Mouse (Mus musculus) heart, postnatal 4 days (tissue): ENCODE data around the gene Cops6. TPM values are rescaled to one million over a fixed set of nuclear protein-coding genes. Genes with fewer than 3 reads are reported as not detected.

Source experiments
- DNase-seq: peaks from one replicate; pipeline ENCODE4 v3.0.0; 2021
- microRNA-seq, 2 experiments: library from miRNA; unstranded; fragments of <30 nt; microRNA quantifications; one replicate each; pipeline ENCODE4 v1.2.0; 2021 to 2022
- total RNA-seq, 2 experiments: library from RNA; stranded (reverse); gene quantifications; 2 replicates each; pipeline ENCODE4 v1.2.3; 2021

Gene Cops6
- total RNA-seq, 2 experiments from 2014 or later, result 134 to 143 TPM

DNA sequence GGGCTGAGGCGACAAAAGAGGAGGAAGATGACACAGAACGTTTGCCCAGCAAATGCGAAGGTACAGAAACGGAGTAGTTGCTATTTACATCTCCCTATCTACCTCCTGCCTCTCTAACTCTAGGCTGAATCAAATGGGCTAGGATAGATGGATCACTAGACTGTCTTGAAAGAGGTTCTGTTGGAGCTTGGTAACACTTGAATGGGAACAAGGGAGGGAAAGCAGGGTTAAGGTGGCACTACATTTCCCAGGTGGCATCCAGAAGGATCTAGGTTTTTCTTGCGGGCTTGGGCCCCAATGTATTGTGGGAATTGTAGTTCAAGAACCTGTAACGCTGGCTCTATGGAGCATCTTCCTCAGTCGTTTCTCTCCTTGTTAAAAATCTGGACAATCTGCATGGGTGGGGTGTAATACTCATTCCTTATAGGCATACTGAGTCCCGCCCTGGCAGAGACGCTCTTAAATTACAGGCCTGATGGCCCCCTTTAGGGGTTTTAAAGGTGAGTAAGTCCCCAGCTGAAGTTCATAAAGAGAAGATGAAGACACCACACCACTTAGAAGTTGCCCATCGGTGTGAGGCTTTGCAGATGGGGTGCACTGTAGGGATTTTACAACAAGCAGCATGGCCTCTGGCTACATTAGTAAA is 26.9 kb downstream of the Cops6 start:
- peak; percentile 69 for DNase-seq

DNA sequence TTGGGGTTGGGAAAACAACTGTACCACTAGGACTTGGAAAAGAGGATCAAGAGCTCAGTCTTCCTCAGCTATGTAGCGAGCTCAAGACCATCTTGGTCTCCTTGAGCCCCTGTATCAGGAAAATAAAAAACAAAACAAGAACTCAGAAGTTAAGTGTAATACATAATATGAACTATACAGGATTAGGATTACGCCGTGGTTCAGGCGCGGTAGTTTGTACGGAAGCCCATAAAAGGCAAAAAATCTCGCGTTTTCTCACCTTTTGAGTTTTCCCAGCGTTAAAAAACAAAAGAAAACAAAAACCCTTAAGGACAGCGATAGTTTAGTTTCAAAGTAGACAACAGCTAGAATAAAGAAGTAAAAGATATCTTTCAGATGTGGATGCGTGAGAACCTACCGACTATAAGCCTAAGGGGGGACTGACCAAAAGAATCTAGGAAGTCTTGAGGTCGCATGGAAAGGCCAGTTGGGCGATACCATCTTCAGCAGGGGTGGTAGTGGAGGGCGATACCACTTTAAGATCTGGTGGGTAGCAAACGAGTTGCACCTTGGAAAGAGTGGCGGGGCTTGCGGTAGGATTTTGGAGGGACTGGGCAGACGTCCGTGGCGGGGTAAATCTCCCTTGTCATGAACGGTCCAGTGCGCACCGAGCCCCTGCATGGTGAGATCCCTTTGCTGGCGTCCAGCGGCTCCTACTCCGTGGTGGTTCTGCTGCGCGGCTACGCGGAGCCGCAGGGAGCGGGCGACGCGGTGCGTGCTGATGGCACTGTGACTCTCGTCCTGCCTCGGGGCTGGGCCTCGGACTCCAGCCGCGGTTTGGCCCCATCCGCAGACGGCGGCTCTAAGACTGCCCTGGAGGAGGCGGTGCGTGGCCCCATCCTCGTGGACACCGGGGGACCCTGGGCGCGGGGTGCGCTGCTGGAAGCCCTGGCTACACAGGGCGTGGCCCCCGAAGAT is 33.2 kb downstream of the Cops6 start, which contains the start of gene Mblac1:
Gene Mblac1, plus strand, starts transcription at position 544 of the 957 bp plus-strand sequence.
- DNase-seq, result peak; percentile 86

DNA sequence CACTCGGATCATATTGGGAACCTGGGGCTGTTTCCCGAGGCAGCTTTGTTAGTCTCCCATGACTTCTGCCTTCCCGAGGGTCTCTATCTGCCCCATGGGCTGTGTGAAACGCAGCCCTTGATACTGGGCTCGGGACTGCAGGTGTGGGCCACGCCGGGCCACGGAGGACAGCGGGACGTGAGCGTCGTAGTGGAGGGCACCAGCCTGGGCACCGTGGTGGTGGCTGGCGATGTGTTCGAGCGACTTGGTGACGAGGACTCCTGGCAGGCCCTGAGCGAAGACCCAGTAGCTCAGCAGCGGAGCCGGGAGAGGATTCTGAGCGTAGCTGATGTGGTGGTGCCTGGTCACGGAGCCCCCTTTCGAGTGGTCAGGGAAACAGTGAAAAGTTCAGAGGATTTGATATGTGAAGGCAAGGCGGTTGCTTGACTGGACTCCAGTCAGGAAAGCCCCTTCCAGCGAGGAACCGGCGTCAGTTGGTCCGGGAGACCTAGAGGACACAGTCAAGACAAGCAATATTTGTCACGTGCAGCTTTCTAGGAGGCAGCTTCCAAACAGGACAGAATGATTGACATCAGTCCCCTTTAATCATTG is 34.0 kb downstream of the Cops6 start:
- peak; percentile 42 for DNase-seq

DNA sequence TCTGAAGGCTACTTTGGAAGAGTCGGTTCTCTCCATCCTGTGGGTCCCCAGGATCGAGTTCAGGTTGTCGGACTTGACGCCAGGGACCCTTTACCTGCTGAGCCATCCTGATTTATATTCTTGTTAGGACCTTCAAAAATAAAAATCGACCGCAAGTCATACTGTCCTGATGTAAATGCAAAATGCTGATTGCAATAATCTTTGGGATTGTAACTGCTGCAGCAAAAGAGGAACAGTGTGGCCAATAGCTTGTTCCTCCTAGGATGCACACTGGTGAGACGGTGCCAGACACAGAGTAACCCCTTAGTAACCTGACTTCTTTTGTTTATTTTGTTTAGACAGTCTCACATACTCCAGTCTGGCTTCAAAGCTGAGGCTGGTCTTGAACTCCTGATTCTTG is 34.6 kb downstream of the Cops6 start:
- DNase-seq, result no peak

DNA sequence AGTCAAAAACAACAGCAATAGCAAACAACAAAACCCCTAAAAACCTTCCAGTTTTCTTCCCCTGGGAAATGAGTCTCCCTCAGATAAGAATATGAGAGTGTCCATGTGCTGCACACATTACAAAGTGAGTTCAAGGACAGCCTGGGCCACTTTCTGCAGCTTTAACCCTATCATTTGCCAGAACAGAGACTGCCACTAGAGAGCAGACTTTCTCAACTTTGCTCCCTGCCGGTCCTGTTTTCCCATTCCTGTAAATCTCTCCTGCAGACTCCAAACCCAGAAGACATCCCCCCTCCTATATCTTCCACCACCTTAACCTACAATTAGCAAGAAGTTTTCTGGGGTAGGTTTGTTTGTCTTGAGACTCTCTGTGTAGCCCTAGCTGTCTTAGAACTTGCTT is 38.7 kb downstream of the Cops6 start:
- no peak for DNase-seq

DNA sequence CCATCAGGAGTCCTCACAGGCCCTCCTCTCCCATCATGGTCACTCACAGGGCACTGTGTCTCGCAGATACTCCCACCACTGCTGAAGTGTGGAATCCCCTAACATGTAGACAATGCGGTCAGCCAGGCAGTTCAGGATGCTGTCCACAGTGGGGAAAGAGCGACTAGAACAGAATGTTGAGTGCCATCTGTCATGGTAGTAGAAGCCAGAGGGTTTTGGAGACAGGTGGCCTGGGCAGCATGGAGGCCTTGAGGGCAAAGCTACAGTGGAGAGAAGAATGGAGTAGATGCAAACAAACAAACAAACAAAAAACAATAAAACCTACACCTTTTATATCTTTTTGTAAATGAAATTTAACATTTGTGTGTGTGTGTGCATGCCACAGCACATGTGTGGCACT is 41.2 kb downstream of the Cops6 start:
- DNase-seq, result no peak

DNA sequence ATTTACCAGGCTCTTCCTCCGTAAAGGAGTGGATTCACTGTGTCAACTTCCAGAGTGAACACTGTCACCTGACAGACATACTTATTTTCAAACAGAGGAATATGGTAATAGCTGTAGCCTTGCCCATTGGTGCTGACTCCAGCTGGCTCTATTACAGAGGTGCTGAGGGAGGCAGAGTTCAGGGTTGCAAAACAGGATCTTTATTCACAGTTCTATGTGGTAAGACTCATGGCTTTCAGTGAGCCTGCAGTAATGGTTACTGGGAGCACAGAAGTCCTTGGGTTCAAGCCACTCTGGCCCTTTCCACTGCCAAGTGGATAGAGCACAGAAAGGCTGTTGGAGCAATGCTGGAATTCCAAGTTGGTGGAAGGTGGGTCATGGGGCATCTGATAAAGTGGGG is 46.4 kb downstream of the Cops6 start:
- no peak for DNase-seq

DNA sequence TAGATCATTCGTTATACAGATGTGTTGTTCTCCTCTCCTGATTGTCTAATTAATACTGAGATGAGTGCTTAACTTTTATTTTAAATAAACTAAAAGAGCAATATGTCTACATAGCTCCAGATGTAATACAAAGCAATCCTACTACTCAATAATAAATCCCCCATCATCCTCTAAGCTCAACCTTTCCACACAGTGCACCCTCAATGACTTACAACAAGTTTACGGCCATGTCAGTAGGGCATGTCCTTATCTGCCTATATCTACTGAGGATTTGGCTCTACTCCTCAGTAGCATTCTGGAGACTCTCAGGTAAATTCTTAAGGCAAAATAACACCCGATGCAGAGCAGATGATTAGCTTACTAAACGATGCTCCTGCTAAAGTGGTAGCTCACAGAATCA is 47.0 kb downstream of the Cops6 start:
- DNase-seq, result no peak

Small RNAs within 50 kb of the gene (microRNA-seq; reads per million reads assigned to microRNA genes)
- 2,226 to 2,284 reads per million in 2 experiments for gene Mir106b
- gene Mir25, result 503 to 863 reads per million in 2 experiments
- 8,183 to 8,680 reads per million in 2 experiments for gene Mir93

Other genes starting within 250 kb of the Cops6 start
- gene Cyp3a13, start 239.5 kb upstream of the Cops6 start, total RNA-seq, result under 1 TPM; 0.09 to 0.17 TPM
- gene Gjc3, start 198.0 kb upstream of the Cops6 start, total RNA-seq, result under 1 TPM; 0.29 to 0.61 TPM
- not detected for gene Azgp1, start 179.6 kb upstream of the Cops6 start, total RNA-seq
- gene Smok3a, start 139.8 kb upstream of the Cops6 start, total RNA-seq, result not detected
- gene Smok3b, start 139.6 kb upstream of the Cops6 start, total RNA-seq, result not detected
- gene Smok3c, start 107.9 kb upstream of the Cops6 start, total RNA-seq, result not detected
- 10 to 100 TPM; 22.6 to 25.0 TPM for gene Zkscan1, start 76.0 kb upstream of the Cops6 start, total RNA-seq
- gene Zscan21, start 44.2 kb upstream of the Cops6 start, total RNA-seq, result 10 to 100 TPM; 20.8 to 22.7 TPM
- gene Zfp113, start 5.3 kb upstream of the Cops6 start, total RNA-seq, result 10 to 100 TPM in 1 of 2 experiments, 1 to 10 TPM in 1; 7.6 to 10.6 TPM
- gene Ap4m1, start 10.9 kb downstream of the Cops6 start, total RNA-seq, result 10 to 100 TPM; 14.0 to 16.7 TPM
- gene Mcm7, start 11.4 kb downstream of the Cops6 start, total RNA-seq, result 10 to 100 TPM; 80.5 to 86.4 TPM
- 10 to 100 TPM; 27.7 to 28.8 TPM for gene Taf6, start 26.4 kb downstream of the Cops6 start, total RNA-seq
- 1 to 10 TPM; 8.9 to 9.4 TPM for gene Cnpy4, start 26.4 kb downstream of the Cops6 start, total RNA-seq
- 1 to 10 TPM; 4.3 to 4.6 TPM for gene Mblac1, start 33.2 kb downstream of the Cops6 start, total RNA-seq
- gene Nxpe5, start 64.8 kb downstream of the Cops6 start, total RNA-seq, result under 1 TPM in 1 of 2 experiments, not detected in 1; 0.14 TPM
- 10 to 100 TPM; 59.2 to 66.4 TPM for gene Lamtor4, start 94.4 kb downstream of the Cops6 start, total RNA-seq
- 1 to 10 TPM; 7.9 to 8.2 TPM for gene BC037034, start 103.0 kb downstream of the Cops6 start, total RNA-seq
- under 1 TPM; 0.36 to 0.76 TPM for gene Gal3st4, start 111.8 kb downstream of the Cops6 start, total RNA-seq
- not detected for gene Gm43720, start 118.9 kb downstream of the Cops6 start, total RNA-seq
- gene Gpc2, start 118.9 kb downstream of the Cops6 start, total RNA-seq, result 1 to 10 TPM; 2.3 to 2.5 TPM
- 1 to 10 TPM in 1 of 2 experiments, under 1 TPM in 1; 0.26 to 1.3 TPM for gene Stag3, start 119.2 kb downstream of the Cops6 start, total RNA-seq
- gene Pvrig, start 180.9 kb downstream of the Cops6 start, total RNA-seq, result not detected